Mouse (Mus musculus): Measurements from ENCODE around the gene Enpp4.

The Enpp4 gene

GRCm38 (mm10) chr17:44118231-44118630, 12.6 kb upstream of the Enpp4 start:
- no peak for DNase-seq (ENCODE audit: low read depth, low spot score)
- no peaks in the 10 kb centered on the region for H3K36me3 ChIP-seq (ENCODE audit: control insufficient read depth, insufficient read depth, low read length, poor library complexity, severe bottlenecking)
- H3K27me3 ChIP-seq (ENCODE audit: control insufficient read depth, insufficient read depth, low read length, poor library complexity, severe bottlenecking), result no peaks in the 10 kb centered on the region

DNA sequence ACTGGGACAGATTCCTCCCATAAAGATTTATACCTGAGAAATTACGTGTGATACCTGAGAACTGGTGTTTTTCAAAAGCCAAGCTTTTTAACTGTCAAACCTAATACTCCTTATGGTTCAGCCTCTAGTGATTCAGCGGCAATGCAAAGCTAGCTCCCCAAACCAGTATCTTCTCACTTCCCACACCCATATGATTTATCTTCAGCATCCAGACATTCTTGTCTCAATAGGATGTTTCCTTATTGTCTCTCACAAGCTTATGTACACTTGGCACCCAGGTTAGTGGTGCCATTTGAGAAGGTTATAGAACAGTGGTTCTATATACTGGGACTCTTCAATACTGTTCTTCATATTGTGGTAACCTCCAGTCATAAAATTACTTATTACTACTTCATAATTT, 12.1 kb upstream of the Enpp4 start:
- no peaks in the 10 kb centered on the region for H3K36me3 ChIP-seq (ENCODE audit: control insufficient read depth, insufficient read depth, low read length, poor library complexity, severe bottlenecking)
- H3K27me3 ChIP-seq (ENCODE audit: control insufficient read depth, insufficient read depth, low read length, poor library complexity, severe bottlenecking), result no peaks in the 10 kb centered on the region
- no peak for DNase-seq (ENCODE audit: low read depth, low spot score)

- DNase-seq (ENCODE audit: low read depth, low spot score), result no peak
- H3K36me3 ChIP-seq (ENCODE audit: control insufficient read depth, insufficient read depth, low read length, poor library complexity, severe bottlenecking), result no peaks in the 10 kb centered on the region
- no peaks in the 10 kb centered on the region for H3K27me3 ChIP-seq (ENCODE audit: control insufficient read depth, insufficient read depth, low read length, poor library complexity, severe bottlenecking)
These were observed 11.0 kb upstream of the Enpp4 start for GRCm38 (mm10) chr17:44116584-44116983.

DNA sequence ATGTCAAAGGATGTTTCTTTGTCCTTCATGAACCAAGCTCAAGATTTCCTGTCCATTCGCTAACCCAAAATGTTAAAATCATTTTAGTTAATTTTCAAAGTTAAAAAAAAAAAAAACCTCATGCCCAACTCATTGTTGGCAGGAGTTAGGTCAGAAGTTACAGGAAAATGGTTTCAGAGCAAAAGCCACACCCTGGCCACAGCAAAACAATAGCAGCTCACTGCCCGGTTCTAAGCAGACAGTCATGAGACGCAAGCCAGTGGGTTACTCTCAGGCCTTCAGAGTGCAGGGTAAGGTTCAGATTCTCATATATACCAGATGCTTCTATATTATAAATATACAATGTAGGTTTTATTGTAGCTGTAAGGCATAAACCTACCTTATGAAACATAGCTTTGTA, 2.7 kb upstream of the Enpp4 start:
- no peak for DNase-seq (ENCODE audit: low read depth, low spot score)
- H3K27me3 ChIP-seq (ENCODE audit: control insufficient read depth, insufficient read depth, low read length, poor library complexity, severe bottlenecking), result no peaks in the 10 kb centered on the region; the same call in 1 of the 2 replicates
- H3K36me3 ChIP-seq (ENCODE audit: control insufficient read depth, insufficient read depth, low read length, poor library complexity, severe bottlenecking), result no peaks in the 10 kb centered on the region

DNA sequence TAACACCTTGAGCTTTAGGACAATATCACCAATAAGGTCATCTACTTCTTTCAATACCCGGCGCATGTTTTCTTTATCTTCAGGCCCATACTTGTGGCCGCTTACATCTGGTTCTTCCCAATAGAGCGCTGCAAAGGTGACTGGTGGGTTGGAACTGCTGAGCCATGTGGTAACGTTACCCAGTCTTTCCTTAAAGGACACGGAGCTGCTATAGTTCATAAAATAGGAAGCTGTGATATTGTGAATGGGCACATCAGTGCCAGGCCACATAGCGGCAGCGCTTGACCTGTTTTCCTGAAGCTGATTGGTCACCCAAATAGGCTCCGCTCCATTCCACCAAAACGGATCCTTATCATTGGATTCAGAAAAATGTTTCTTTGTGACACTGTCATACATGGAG, 3.6 kb downstream of the Enpp4 start:
- no peaks in the 10 kb centered on the region; the same call in 1 of the 2 replicates for H3K27me3 ChIP-seq (ENCODE audit: control insufficient read depth, insufficient read depth, low read length, poor library complexity, severe bottlenecking)
- no peak for DNase-seq (ENCODE audit: low read depth, low spot score)
- H3K36me3 ChIP-seq (ENCODE audit: control insufficient read depth, insufficient read depth, low read length, poor library complexity, severe bottlenecking), result no peaks in the 10 kb centered on the region

DNA sequence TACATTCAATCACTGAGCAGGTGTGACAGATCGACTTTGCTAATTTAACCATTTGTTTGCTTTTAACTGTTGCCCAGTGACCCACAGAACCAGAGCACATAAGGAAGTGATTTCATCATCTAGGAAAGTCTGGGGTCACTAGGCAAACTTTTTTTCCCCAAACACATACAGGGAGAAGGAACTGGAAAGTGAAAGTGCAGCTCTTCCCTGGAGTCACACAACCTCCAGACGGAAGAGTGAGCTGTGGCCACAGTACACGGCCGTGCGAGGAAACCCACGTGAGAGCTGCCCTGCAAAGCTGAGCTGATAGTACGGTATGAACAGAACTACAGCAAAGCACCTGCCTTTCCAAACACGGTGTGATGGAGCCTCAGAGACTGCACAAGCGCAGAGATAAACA, 4.7 kb downstream of the Enpp4 start:
- Histone ChIP-seq H3K27me3 (ENCODE audit: control insufficient read depth, insufficient read depth, low read length, poor library complexity, severe bottlenecking) (no peaks in the 10 kb centered on the region; the same call in 1 of the 2 replicates), H3K36me3 (ENCODE audit: control insufficient read depth, insufficient read depth, low read length, poor library complexity, severe bottlenecking) (no peaks in the 10 kb centered on the region)
- DNase-seq (ENCODE audit: low read depth, low spot score), result no peak

DNA sequence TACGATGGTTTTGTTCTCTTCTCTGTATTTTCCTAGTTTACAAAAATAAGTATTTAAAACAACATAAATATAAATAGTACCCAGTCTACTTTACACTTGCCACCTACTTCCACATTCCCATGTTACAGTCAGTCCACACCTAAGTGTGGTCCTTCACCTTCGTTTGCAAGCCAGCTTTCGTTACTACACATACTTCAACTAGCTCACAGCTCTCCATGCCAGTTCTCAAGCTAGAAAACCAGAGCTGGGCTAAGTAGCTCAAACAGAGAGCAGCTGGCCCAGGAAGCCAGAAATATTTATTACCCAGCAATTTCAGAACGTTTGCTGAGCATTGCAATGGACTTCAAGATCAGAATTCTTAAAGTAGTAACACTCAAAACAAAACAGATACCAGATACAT, 5.1 kb downstream of the Enpp4 start:
- no peaks in the 10 kb centered on the region for H3K36me3 ChIP-seq (ENCODE audit: control insufficient read depth, insufficient read depth, low read length, poor library complexity, severe bottlenecking)
- no peaks in the 10 kb centered on the region; the same call in 1 of the 2 replicates for H3K27me3 ChIP-seq (ENCODE audit: control insufficient read depth, insufficient read depth, low read length, poor library complexity, severe bottlenecking)

GRCm38 (mm10) chr17:44091512-44091911, 14.1 kb downstream of the Enpp4 start:
- Histone ChIP-seq H3K36me3 (ENCODE audit: control insufficient read depth, insufficient read depth, low read length, poor library complexity, severe bottlenecking) (no peaks in the 10 kb centered on the region), H3K27me3 (ENCODE audit: control insufficient read depth, insufficient read depth, low read length, poor library complexity, severe bottlenecking) (no peaks in the 10 kb centered on the region)
- DNase-seq (ENCODE audit: low read depth, low spot score), result no peak

More for the DNA sequence above, 5.1 kb downstream of the Enpp4 start:
- DNase-seq (ENCODE audit: low read depth, low spot score), result no peak

DNA sequence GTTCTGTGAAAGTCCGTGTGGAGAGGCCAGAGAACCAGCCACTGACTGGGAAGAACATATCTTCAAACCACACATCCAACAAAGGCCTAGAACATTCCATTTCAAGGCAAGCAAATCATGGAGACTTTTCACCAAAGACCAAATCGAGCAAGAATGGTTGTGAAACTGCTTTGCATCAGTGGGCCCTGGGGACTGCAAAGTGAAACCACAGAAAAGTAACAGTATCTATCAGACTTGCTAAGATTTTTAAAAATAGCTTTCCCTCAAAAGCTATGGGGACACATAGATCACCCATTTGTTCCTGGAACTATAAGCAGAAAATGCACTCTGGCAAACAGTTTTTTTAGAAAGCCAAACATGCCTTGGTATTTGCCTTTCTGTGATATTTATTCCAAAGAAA, 14.7 kb downstream of the Enpp4 start:
- Histone ChIP-seq H3K36me3 (ENCODE audit: control insufficient read depth, insufficient read depth, low read length, poor library complexity, severe bottlenecking) (no peaks in the 10 kb centered on the region), H3K27me3 (ENCODE audit: control insufficient read depth, insufficient read depth, low read length, poor library complexity, severe bottlenecking) (no peaks in the 10 kb centered on the region)
- peak; percentile 25 for DNase-seq (ENCODE audit: low read depth, low spot score)

DNA sequence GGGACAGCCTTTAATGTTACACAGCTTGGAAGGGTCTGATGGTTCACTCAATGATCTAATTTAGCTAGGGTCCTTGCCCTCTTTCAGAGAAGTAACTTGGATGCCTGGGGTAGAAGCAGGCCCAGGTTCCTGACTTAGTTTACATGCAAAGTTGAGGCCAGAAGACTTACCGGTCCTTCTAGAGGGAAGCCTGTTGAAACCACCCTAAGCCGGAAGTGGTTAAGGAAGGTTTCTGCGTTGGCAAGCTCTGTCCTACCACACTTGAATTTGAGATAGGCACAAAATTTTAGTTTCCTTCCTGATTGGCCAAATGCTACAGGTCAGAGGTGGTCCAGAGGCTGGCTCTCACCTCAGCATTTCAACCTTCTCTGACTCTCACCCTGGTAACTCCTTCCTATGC, 17.4 kb downstream of the Enpp4 start:
- no peaks in the 10 kb centered on the region for H3K36me3 ChIP-seq (ENCODE audit: control insufficient read depth, insufficient read depth, low read length, poor library complexity, severe bottlenecking)
- no peak for DNase-seq (ENCODE audit: low read depth, low spot score)
- H3K27me3 ChIP-seq (ENCODE audit: control insufficient read depth, insufficient read depth, low read length, poor library complexity, severe bottlenecking), result no peaks in the 10 kb centered on the region; the same call in 1 of the 2 replicates

- Histone ChIP-seq H3K27me3 (ENCODE audit: control insufficient read depth, insufficient read depth, low read length, poor library complexity, severe bottlenecking) (no peaks in the 10 kb centered on the region; the same call in 1 of the 2 replicates), H3K36me3 (ENCODE audit: control insufficient read depth, insufficient read depth, low read length, poor library complexity, severe bottlenecking) (no peaks in the 10 kb centered on the region)
- no peak for DNase-seq (ENCODE audit: low read depth, low spot score)
These were observed 22.5 kb downstream of the Enpp4 start for GRCm38 (mm10) chr17:44083156-44083555.

- no peaks in the 10 kb centered on the region for H3K36me3 ChIP-seq (ENCODE audit: control insufficient read depth, insufficient read depth, low read length, poor library complexity, severe bottlenecking)
- DNase-seq (ENCODE audit: low read depth, low spot score), result peak; percentile 58
- H3K27me3 ChIP-seq (ENCODE audit: control insufficient read depth, insufficient read depth, low read length, poor library complexity, severe bottlenecking), result no peaks in the 10 kb centered on the region
These were observed 26.8 kb downstream of the Enpp4 start, which contains the start of gene Enpp5 for GRCm38 (mm10) chr17:44078631-44079350. TSS of gene Enpp5 (plus strand) at chr17:44078813.

DNA sequence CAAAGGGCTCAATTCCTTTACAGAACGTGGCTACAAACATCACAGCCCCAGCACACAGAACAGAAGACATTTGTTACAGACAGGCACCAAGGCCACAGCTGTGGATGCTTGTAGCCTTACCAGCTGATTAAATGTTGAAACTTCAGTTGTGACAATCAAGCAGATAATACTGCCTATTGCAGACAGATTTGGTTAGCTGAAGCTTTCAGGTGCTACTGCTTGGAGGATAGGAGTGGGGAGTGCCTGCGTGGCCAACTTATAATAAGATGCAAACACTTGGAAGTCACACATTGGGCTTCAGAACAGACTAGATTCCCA, 27.8 kb downstream of the Enpp4 start:
- no peaks in the 10 kb centered on the region for H3K27me3 ChIP-seq (ENCODE audit: control insufficient read depth, insufficient read depth, low read length, poor library complexity, severe bottlenecking)
- DNase-seq (ENCODE audit: low read depth, low spot score), result no peak
- H3K36me3 ChIP-seq (ENCODE audit: control insufficient read depth, insufficient read depth, low read length, poor library complexity, severe bottlenecking), result no peaks in the 10 kb centered on the region

DNA sequence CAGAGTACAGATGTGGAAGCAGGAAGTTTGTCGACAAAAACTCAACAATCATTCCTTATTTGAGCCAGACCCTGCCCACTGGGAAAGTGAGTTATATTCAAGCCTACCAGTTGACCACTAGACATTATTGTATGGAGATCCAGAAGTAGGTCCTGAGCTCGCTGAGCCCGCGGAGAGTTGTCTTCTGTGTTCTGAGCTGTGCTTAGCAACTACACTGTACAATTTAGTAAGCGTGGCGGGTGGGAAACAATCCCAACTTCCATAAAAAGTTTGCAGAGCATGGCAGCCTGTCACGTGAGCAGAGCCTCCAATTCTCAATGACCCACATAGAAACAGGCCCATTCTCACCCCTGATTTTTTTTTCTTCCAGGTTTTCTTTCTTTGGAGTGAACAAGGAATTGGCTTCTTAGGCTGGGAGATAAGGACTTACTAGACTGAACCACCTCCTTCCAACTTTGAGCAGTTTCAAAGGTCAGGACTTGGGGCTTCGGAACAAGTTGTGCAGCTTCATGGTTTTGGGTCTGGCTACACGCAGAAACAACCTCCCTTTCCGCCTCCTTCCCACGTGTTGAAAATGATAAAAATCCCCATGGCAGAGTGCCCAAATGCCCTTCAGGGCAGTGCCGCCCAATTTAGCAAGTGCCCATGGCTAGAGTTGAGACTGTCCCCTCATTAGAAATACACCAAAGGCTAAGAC, 28.3 kb downstream of the Enpp4 start:
- no peak for DNase-seq (ENCODE audit: low read depth, low spot score)
- no peaks in the 10 kb centered on the region for H3K36me3 ChIP-seq (ENCODE audit: control insufficient read depth, insufficient read depth, low read length, poor library complexity, severe bottlenecking)
- H3K27me3 ChIP-seq (ENCODE audit: control insufficient read depth, insufficient read depth, low read length, poor library complexity, severe bottlenecking), result no peaks in the 10 kb centered on the region

- no peaks in the 10 kb centered on the region for H3K36me3 ChIP-seq (ENCODE audit: control insufficient read depth, insufficient read depth, low read length, poor library complexity, severe bottlenecking)
- H3K27me3 ChIP-seq (ENCODE audit: control insufficient read depth, insufficient read depth, low read length, poor library complexity, severe bottlenecking), result no peaks in the 10 kb centered on the region
- peak; percentile 49 for DNase-seq (ENCODE audit: low read depth, low spot score)
These were observed 29.4 kb downstream of the Enpp4 start for GRCm38 (mm10) chr17:44076051-44076680.
